Mouse (Mus musculus): ENCODE results near the gene B130006D01Rik.

DNA sequence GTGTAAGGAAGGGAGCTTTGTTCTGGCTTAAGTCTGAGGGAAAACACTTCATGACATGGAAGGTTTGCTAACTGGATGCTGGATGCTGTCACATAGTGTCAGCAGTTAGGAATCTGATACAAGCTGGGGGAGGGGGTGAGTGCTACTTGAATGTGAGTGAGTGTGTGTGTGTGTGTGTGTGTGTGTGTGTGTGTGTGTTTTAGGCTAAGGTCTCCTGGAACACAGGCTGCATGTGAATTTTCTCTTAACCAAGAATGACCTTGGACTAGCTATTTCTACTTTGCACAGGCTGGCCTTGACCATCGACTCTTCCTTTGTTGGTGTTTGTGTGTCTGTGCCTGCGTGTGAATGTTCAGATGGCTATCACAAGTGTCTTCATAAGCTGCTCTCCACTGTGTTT lies 21.1 kb downstream of the B130006D01Rik start:
- no peak for TF ChIP-seq POLR2A (IDR thresholded peaks at IDR 0.05; ENCODE audit: borderline replicate concordance, low read depth, low read length)
- TF ChIP-seq CTCF (IDR thresholded peaks at IDR 0.05; ENCODE audit: low read depth, low read length): no peak

All from bone marrow macrophage, adult 2 months (primary cell).